Mouse (Mus musculus) mouse trophoblast stem cell (cell line): ENCODE results near the gene Nr3c2.

Experiments
- in situ Hi-C, 2 experiments: fragments of 300-500 bp; cut with MseI, MboI; formaldehyde crosslinking; loops; 2 replicates in 1 of 2; 3 replicates in 1 of 2; pipeline ENCODE4 v1.15.1; 2025

The Nr3c2 gene

DNA sequence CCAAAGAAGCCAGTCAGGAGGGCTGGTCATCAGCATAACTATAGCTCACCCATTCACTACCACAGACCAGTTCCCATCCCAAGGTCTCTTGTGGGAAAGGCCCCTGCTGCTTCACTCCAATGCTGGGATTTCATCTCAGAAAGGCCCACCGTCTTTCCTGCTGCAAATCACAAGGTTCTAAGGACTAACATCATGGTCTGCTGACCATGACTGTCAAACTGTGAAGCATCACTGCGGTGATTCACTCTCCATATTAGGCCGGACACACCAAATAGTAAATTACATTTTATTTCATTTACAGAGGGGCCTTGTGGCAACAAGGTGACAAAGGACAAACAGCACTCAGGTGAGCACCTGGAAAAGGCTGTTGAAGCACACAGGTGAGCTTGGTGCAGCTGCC, 350.9 kb downstream of the Nr3c2 start:
- in situ Hi-C loops = no loop called here

DNA sequence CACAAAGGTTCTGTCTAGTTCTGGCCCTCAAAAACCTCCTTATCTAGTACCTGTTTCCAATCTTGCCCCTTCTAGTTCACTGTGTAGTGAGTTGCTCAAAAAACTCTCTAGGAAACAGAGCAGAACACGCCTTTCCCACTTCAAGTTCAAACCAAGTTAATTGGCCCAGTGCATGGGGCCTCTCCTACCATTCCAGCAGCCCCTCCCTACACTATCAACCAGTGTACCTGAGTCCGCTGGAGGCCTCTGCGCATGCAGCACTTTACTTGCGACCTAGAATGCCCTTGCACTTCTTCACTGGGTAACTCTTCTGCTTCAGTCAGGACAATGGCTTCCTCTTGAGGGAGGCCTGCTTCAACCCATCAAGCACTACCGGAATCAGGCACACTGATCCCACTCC, 351.9 kb downstream of the Nr3c2 start:
- in situ Hi-C loops = no loop called here

- in situ Hi-C loops = no loop called here
Observed at GRCm38 (mm10) chr8:77254466-77254865, 355.2 kb downstream of the Nr3c2 start.

GRCm38 (mm10) chr8:77256450-77257084, 357.3 kb downstream of the Nr3c2 start:
- in situ Hi-C loops = no loop called here

GRCm38 (mm10) chr8:77257085-77257451, 357.8 kb downstream of the Nr3c2 start:
- in situ Hi-C loops = no loop called here

DNA sequence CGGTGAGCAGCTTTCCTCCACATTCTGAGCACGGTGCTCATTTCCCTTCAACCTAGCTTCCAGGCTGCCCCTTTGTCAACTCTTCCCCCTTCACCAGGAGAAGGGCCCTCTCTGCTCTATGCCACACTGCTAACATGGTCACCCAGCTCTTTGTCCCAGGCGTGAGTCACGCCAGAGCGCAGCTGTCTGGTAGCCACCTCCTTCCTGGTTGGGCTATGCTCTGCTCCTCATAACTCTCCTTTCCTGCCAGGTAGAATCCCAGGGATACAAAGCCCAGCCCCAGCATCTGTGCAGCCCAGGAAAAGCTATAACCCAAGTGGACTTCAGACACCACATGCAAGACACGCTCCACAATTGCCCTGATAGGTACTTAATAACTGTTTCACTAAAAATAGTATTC, 362.0 kb downstream of the Nr3c2 start:
- in situ Hi-C loops = no loop called here

DNA sequence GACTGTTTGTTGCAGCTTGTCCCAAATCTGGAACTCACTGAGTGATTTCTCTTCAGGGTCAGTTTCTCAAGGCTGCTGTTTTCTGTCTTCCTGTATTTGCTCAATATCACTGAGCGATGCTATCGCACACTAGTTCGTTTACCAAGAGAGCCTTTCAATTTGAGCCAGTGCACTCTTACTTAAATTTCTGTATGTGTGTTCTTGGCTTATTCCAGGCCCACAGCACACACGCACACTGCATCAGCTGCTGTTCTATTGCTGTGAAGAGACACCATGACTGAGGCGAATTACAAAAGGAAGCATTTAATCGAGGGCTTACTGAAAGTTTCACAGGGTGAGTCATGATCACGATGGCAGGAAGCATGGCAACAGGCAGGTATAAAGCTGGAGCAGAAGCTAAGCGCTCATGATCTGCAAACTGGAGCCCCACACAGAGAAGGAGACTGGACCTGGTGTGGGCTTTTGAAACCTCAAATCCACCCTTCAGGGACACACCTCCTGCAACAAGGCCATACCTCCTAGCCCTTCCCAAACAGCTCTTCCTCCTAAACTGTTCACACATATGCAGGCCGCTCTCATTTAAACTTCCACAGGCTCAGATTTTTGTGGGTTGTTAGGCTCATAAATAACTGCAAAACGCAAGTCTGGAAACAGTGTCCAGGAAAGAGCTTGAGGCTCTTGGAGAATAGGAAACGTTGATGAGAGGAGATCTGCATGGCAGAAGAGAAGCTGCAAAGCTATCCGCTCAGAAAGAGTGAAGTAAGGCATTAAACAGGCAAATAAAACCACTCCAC, 363.2 kb downstream of the Nr3c2 start:
- in situ Hi-C loops = no loop called here

DNA sequence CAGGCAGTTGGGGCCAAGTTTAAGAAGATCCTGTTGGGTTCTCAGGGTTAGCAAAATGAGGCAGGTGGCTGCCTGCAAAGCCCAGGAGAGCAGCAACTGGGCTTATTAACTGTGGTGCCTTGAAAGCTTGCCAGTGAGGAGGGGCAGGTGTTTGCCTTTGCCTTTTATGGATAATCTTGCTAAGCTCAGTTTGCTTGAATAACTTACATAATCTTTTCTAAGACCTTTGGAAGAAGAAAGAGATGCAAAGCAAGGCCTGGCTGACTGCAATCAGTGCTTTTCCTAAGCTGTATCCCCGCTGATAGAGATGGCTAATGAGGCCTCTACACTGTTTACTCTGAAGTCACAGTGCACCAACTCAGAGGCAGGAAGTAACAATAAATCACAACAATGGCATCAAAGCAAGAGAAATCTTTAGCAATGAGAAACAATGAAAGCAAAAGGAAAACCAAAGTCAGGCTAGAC, 368.7 kb downstream of the Nr3c2 start:
- in situ Hi-C loops = no loop called here

DNA sequence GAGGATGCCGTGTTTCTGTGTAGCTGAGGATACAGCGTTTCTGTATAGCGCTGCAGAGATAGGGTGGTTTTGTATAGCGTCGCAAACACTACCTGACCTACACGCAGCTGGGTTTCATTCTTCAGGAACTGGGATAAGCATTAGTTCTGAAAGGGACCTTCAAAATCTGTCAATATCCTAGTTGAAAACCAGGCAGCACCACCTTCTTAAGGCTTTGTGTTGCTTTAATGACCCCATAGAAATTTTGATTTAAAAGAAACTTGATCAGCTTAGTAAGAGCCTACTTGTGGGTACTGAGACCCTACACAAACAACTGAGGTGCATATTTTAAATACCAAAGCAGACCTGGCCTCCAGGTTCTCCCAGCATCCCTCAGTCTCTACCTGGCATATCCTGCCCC, 372.9 kb downstream of the Nr3c2 start:
- in situ Hi-C loops = no loop called here

DNA sequence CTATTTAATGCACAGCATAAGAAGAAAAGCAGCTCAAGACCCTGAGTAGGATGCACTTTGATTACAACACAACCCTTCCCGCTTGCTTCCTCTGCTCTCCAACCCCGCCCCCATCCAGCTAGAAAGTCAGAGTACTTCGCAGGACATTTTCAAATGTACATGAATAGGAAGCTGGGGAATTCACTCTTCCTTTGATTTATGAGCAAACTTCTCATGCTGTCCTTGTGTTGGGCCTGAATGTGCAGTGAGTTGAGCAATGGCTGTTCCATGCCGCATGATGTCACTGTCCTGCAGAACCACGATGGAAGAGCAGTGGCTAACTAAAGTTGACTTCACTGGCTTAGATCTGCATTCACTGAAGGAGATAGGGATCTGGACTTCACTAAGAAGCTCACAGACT, 376.3 kb downstream of the Nr3c2 start:
- in situ Hi-C loops = no loop called here

DNA sequence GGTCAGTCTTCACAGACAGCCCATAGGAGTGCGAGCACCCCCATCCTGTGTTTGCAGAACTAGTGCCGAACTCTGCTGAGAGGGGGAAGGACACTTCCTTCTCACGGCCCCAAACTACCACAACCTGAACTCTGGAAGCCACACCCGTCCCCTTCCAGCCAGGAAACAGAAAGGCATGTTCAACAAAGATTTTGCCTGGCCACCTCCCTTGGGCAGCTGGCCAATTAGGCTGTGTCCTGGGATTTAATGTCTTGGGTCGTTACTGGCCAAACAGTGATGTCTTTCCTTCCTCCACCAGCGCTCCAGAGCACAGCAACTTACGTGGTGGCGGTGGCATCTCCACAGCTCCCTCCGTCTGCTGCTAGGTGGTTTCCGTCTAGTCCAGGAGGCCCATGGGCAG, 377.6 kb downstream of the Nr3c2 start:
- in situ Hi-C loops = no loop called here

GRCm38 (mm10) chr8:77278246-77278645, 379.0 kb downstream of the Nr3c2 start:
- in situ Hi-C loops = no loop called here

DNA sequence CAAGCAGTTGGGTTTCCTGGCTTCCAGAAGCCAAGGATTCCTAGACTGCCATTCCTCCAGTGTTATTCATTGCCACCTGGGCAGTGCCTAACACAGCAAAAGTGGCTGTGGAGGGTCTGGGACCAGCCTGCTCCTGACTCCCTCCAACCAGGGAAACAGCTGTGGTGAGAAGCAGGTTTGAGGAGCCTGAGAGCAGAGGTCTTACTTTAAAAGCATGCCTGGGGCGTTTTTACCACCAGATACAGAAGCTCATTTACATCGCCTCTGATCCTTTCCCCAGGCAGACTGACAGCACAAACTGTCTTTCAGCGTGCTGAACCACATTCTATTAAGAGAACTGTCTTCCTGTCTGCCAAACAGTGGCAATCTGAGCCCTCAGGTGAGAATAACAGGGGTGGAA, 380.7 kb downstream of the Nr3c2 start:
- in situ Hi-C loops = no loop called here

DNA sequence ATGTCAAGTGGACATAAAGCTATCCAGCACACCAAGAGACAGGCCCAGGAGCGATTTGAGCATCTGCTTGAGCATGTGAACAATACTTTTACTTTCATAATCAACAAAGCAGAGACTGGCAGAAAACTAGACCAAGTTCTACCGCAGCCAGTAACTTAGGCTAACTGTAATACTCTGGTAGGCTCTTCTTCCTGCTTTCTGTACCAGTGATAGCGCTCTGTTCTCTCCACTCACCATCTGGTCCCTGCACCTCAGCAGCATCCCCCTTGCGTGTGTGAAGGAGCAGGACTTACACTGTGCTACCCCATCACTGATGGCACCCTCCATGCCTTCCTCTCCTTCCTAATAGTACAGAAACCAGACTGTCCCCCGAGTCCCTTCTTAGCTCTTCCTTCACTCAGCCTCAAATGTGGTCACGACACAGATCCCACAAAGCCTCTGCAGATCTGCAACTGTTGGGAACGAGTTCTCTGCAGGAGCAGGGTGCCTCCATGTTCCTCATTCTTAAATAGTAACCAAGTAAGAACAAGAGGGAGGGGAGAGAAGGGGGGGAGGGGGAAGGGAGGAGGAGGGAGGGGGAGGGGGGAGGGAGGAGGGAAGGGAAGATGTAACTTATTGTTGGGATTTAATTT, 383.5 kb downstream of the Nr3c2 start:
- in situ Hi-C loops = no loop called here

DNA sequence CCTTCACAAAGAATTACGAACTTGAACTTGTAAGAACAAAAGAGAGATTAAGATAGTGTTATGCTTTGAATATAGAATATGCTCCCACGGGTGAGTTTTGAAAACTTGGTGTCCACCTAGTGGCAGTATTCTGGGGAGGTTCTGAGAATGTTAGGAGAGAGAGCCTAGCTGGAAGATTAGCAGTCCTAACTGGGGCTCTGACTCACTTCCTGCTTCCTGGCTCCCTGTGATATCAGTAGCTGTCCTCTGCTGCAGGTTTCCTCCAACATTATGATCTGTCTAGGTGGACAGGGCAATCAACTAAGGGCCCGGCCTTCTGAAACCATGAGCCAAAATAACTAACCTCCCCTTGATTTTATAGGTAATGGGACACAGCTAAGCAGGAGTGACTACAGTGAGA, 385.2 kb downstream of the Nr3c2 start:
- in situ Hi-C loops = no loop called here

- in situ Hi-C loops = no loop called here
Observed at GRCm38 (mm10) chr8:77288065-77288464, 388.8 kb downstream of the Nr3c2 start.

GRCm38 (mm10) chr8:77288492-77288891, 389.2 kb downstream of the Nr3c2 start:
- in situ Hi-C loops = no loop called here

DNA sequence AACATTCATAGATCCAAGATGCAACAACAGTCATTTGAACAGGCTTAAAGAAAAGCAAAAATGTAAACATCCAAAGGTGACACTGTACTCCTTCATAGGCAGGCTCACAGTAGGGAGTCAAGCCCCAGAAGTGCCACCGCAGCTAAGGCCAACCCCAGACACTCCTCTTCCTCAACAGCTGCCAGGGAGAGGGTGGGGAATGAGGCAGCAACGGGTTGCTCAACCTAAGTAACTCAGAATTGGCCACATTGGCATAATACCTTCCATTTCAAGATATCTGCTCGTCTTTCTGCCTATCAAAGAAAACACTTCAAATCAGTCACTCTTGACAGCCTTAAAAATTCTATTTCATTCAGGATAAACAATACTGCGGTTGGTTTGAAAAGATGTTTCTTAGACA, 392.9 kb downstream of the Nr3c2 start:
- in situ Hi-C loops = no loop called here

- in situ Hi-C loops = no loop called here
Observed at GRCm38 (mm10) chr8:77292649-77293048, 393.4 kb downstream of the Nr3c2 start.

GRCm38 (mm10) chr8:77294599-77294998, 395.4 kb downstream of the Nr3c2 start:
- in situ Hi-C loops = no loop called here
